Mouse (Mus musculus): ENCODE measurements around the gene Pard3.

- TF ChIP-seq CTCF (IDR thresholded peaks at IDR 0.05; ENCODE audit: insufficient read depth, low read length) (no peak), POLR2A (IDR thresholded peaks at IDR 0.05; ENCODE audit: borderline replicate concordance, extremely low read depth, low read depth, low read length) (no peak)
Measured at GRCm38 (mm10) chr8:127462378-127462935, 398.8 kb downstream of the Pard3 start.

Measured in lung, adult 2 months (tissue).